Mouse (Mus musculus): ENCODE measurements around the gene Bola1.

- no peak for TF ChIP-seq POLR2A (IDR thresholded peaks at IDR 0.05; ENCODE audit: control insufficient read depth, low read depth, low read length)
- no peak for TF ChIP-seq CTCF (IDR thresholded peaks at IDR 0.05; ENCODE audit: control insufficient read depth, insufficient read depth, insufficient replicate concordance, low read depth, low read length)
Measured at GRCm38 (mm10) chr3:96147950-96148349, 71.6 kb downstream of the Bola1 start.

Data from testis, adult 2 months (tissue).